Mouse (Mus musculus): ENCODE results near the gene Rtca. TPM values are rescaled to one million over a fixed set of nuclear protein-coding genes. Genes with fewer than 3 reads are reported as not detected.

Rtca gene
- total and polyA plus RNA-seq, 3 experiments = 31.6 to 40.3 (median 36.8) TPM

DNA sequence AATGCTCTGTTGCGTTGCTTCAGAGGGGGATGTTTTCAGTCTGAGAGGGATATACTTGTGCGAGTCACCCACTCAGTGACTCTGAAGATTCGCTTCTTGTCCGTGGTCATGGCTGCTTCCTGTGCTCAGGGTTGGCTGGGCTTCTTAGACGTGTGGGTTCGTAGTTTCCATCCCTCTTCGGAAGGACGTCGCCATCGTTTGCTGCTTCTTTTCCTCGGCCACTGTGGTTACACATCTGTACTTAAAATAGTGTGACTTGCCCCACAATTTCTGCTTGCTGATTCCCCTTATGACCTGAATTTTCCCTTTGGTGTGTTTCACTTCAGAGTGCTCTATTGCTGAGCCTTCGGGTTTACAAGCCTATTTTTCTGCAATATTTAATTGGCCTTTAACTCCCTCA, 42.3 kb downstream of the Rtca start:
- ATAC-seq (ENCODE audit: extremely low read depth, insufficient number of reproducible peaks, low FRiP score, poor library complexity, severe bottlenecking) = no peak
- DNase-seq (ENCODE audit: low spot score) = no peak
- H3K4me3 ChIP-seq (ENCODE audit: low read depth, low read length) = no peak overlapping the region

DNA sequence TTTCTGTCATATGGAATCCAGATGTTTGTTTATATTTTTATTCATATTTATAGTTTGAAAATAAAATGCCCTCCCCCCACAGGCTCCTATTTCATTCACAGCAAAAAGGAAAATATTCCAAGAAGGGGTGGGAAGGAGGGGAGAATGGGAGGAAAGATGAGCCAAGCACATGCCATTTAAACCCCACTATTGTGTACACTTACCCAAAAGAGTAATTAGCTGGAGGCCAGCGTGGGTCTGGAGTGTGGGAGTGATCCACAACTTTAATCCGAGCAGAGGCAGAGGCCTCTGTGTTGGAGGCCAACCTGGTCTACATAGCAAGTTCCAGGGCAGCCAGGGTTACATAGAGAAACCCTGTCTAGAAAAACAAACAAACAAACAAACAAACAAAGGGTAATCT, 43.7 kb downstream of the Rtca start:
- no peaks in the 10 kb centered on the region for H3K36me3 ChIP-seq (replicated peaks)
- H3K4me3 ChIP-seq (ENCODE audit: low read depth, low read length) = no peak overlapping the region
- DNase-seq (ENCODE audit: low spot score) = no peak
- TF ChIP-seq CTCF (IDR thresholded peaks at IDR 0.05; ENCODE audit: low read depth, low read length) (no peak), GATA2 (IDR thresholded peaks at IDR 0.05; ENCODE audit: borderline replicate concordance, low read depth, low read length) (no peak), TAL1 (conservative IDR thresholded peaks at IDR 0.05; ENCODE audit: low read depth, low read length) (no peak), GATA1 (IDR thresholded peaks at IDR 0.05; ENCODE audit: borderline replicate concordance, low read length) (no peak), POLR2AphosphoS5 (IDR thresholded peaks at IDR 0.05; ENCODE audit: insufficient replicate concordance, low read depth, low read length) (no peak)
- no peak for ATAC-seq (ENCODE audit: extremely low read depth, insufficient number of reproducible peaks, low FRiP score, poor library complexity, severe bottlenecking)
- H3K9me3 ChIP-seq (replicated peaks) = no peaks in the 10 kb centered on the region
- H3K4me1 ChIP-seq (ENCODE audit: insufficient read depth, low read depth, low read length) = no peaks in the 10 kb centered on the region; the same call in 1 of the 2 replicates
- H3K27me3 ChIP-seq (ENCODE audit: insufficient read depth, low read length) = peaks cover 42% of the 10 kb centered on the region

More for the DNA sequence above, 42.3 kb downstream of the Rtca start:
- H3K27me3 ChIP-seq (ENCODE audit: insufficient read depth, low read length) = peaks cover 42% of the 10 kb centered on the region
- no peaks in the 10 kb centered on the region; the same call in 1 of the 2 replicates for H3K4me1 ChIP-seq (ENCODE audit: insufficient read depth, low read depth, low read length)
- no peaks in the 10 kb centered on the region for H3K9me3 ChIP-seq (replicated peaks)
- TF ChIP-seq POLR2AphosphoS5 (IDR thresholded peaks at IDR 0.05; ENCODE audit: insufficient replicate concordance, low read depth, low read length) = no peak
- TF ChIP-seq GATA2 (IDR thresholded peaks at IDR 0.05; ENCODE audit: borderline replicate concordance, low read depth, low read length) = no peak
- no peak for TF ChIP-seq CTCF (IDR thresholded peaks at IDR 0.05; ENCODE audit: low read depth, low read length)
- TF ChIP-seq GATA1 (IDR thresholded peaks at IDR 0.05; ENCODE audit: borderline replicate concordance, low read length) = no peak
- TF ChIP-seq TAL1 (conservative IDR thresholded peaks at IDR 0.05; ENCODE audit: low read depth, low read length) = no peak
- no peaks in the 10 kb centered on the region for H3K36me3 ChIP-seq (replicated peaks)

DNA sequence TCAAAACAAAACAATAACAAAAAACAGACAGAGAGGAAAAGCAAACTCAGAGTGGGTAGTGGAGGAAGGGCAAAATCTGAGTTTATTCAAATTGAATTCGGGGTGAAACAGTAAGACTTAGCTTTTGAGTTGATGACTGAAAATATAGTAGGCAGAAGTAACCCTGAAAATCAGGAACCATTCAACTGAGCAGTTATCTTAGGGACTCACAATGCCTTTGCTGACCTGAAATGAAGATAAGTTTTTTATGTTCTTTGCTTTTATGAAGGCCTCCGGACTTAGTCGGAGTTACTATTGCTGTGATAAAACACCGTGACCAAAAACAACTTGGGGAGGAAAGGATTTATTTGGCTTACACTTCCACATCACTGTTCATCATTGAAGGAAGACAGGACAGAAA, 47.0 kb downstream of the Rtca start:
- no peak for ATAC-seq (ENCODE audit: extremely low read depth, insufficient number of reproducible peaks, low FRiP score, poor library complexity, severe bottlenecking)
- H3K27me3 ChIP-seq (ENCODE audit: insufficient read depth, low read length) = peaks cover 28% of the 10 kb centered on the region
- no peak for TF ChIP-seq CTCF (IDR thresholded peaks at IDR 0.05; ENCODE audit: low read depth, low read length)
- no peak for TF ChIP-seq GATA2 (IDR thresholded peaks at IDR 0.05; ENCODE audit: borderline replicate concordance, low read depth, low read length)
- TF ChIP-seq TAL1 (conservative IDR thresholded peaks at IDR 0.05; ENCODE audit: low read depth, low read length) = no peak
- TF ChIP-seq POLR2AphosphoS5 (IDR thresholded peaks at IDR 0.05; ENCODE audit: insufficient replicate concordance, low read depth, low read length) = no peak
- TF ChIP-seq GATA1 (IDR thresholded peaks at IDR 0.05; ENCODE audit: borderline replicate concordance, low read length) = no peak
- H3K4me3 ChIP-seq (ENCODE audit: low read depth, low read length) = no peak overlapping the region
- no peaks in the 10 kb centered on the region for H3K9me3 ChIP-seq (replicated peaks)
- H3K4me1 ChIP-seq (ENCODE audit: insufficient read depth, low read depth, low read length) = no peaks in the 10 kb centered on the region
- no peaks in the 10 kb centered on the region for H3K36me3 ChIP-seq (replicated peaks)
- no peak for DNase-seq (ENCODE audit: low spot score)

DNA sequence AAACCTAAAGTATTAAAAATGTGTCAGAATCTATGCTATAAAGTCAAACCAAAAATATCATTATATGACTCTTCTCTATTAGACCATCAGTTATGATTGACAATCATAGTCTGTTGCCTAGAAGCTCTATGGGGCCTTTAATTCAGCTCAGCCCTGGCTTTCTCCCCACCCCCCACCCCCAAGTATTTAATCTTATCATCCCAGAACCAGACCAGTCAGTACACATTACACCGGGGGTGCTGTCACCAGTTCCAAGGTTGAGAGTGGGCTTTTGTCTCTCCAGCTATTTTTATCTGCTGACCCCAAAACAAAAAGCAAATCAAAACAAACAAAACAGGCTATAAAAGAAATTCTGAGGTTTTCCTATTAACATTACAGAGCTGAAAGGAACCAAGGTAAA, 53.5 kb downstream of the Rtca start:
- TF ChIP-seq GATA1 (IDR thresholded peaks at IDR 0.05; ENCODE audit: borderline replicate concordance, low read length) (no peak), GATA2 (IDR thresholded peaks at IDR 0.05; ENCODE audit: borderline replicate concordance, low read depth, low read length) (no peak), CTCF (IDR thresholded peaks at IDR 0.05; ENCODE audit: low read depth, low read length) (no peak), POLR2AphosphoS5 (IDR thresholded peaks at IDR 0.05; ENCODE audit: insufficient replicate concordance, low read depth, low read length) (no peak), TAL1 (conservative IDR thresholded peaks at IDR 0.05; ENCODE audit: low read depth, low read length) (no peak)
- Histone ChIP-seq H3K9me3 (replicated peaks) (no peaks in the 10 kb centered on the region), H3K27me3 (ENCODE audit: insufficient read depth, low read length) (peaks cover 15% of the 10 kb centered on the region), H3K36me3 (replicated peaks) (no peaks in the 10 kb centered on the region), H3K4me3 (ENCODE audit: low read depth, low read length) (no peak overlapping the region), H3K4me1 (ENCODE audit: insufficient read depth, low read depth, low read length) (no peaks in the 10 kb centered on the region)
- ATAC-seq (ENCODE audit: extremely low read depth, insufficient number of reproducible peaks, low FRiP score, poor library complexity, severe bottlenecking) (no peak), DNase-seq (ENCODE audit: low spot score) (no peak)

DNA sequence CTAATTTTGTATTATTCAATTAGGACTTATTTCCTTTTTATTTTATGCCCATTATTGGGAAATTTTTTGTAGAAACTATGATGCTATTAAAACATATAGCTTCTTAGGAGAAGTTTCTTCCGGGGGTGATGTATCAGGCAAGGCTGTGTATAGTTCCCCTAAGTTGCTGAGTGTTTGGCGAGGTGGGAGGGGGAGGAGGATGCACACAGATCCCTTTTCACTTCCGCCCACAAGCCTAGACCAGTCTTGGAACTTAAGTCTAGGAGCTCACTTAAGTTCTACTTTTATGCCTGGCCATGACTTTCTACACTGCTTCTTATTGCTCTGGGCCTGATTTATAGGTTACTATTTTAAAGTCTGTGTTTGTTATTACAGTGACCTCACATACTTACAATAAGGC, 57.3 kb downstream of the Rtca start:
- no peak for DNase-seq (ENCODE audit: low spot score)
- ATAC-seq (ENCODE audit: extremely low read depth, insufficient number of reproducible peaks, low FRiP score, poor library complexity, severe bottlenecking) = no peak
- TF ChIP-seq GATA2 (IDR thresholded peaks at IDR 0.05; ENCODE audit: borderline replicate concordance, low read depth, low read length) = no peak
- no peak for TF ChIP-seq GATA1 (IDR thresholded peaks at IDR 0.05; ENCODE audit: borderline replicate concordance, low read length)
- no peak for TF ChIP-seq CTCF (IDR thresholded peaks at IDR 0.05; ENCODE audit: low read depth, low read length)
- TF ChIP-seq TAL1 (conservative IDR thresholded peaks at IDR 0.05; ENCODE audit: low read depth, low read length) = no peak
- no peak for TF ChIP-seq POLR2AphosphoS5 (IDR thresholded peaks at IDR 0.05; ENCODE audit: insufficient replicate concordance, low read depth, low read length)
- Histone ChIP-seq H3K27me3 (ENCODE audit: insufficient read depth, low read length) (peaks cover 32% of the 10 kb centered on the region), H3K9me3 (replicated peaks) (no peaks in the 10 kb centered on the region), H3K4me1 (ENCODE audit: insufficient read depth, low read depth, low read length) (no peaks in the 10 kb centered on the region), H3K4me3 (ENCODE audit: low read depth, low read length) (no peak overlapping the region), H3K36me3 (replicated peaks) (no peaks in the 10 kb centered on the region)

DNA sequence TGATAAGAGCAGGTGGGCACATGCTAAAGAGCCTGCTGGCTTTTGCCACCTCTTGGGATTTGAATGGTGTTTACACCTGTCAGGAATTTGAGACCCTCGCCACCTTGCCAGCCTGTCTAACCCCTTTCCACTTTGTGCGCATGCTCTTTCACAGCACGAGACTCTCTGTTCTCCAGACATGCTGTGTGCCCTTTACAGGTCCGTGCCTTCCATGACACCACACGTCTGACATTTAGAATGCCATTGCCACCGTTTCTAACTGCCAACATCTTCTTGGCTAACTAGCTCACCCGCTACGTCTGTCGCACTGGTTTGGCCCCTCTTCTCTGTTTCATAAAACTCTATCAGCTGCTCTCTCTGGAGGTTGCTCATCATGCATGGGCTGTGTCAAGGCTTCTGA, 63.7 kb downstream of the Rtca start:
- Histone ChIP-seq H3K4me3 (ENCODE audit: low read depth, low read length) (no peak overlapping the region), H3K36me3 (replicated peaks) (no peaks in the 10 kb centered on the region), H3K4me1 (ENCODE audit: insufficient read depth, low read depth, low read length) (no peaks in the 10 kb centered on the region), H3K9me3 (replicated peaks) (no peaks in the 10 kb centered on the region), H3K27me3 (ENCODE audit: insufficient read depth, low read length) (peaks cover 57% of the 10 kb centered on the region)
- TF ChIP-seq CTCF (IDR thresholded peaks at IDR 0.05; ENCODE audit: low read depth, low read length) = no peak
- TF ChIP-seq POLR2AphosphoS5 (IDR thresholded peaks at IDR 0.05; ENCODE audit: insufficient replicate concordance, low read depth, low read length) = no peak
- TF ChIP-seq GATA1 (IDR thresholded peaks at IDR 0.05; ENCODE audit: borderline replicate concordance, low read length) = no peak
- TF ChIP-seq TAL1 (conservative IDR thresholded peaks at IDR 0.05; ENCODE audit: low read depth, low read length) = no peak
- no peak for TF ChIP-seq GATA2 (IDR thresholded peaks at IDR 0.05; ENCODE audit: borderline replicate concordance, low read depth, low read length)
- no peak for DNase-seq (ENCODE audit: low spot score)
- ATAC-seq (ENCODE audit: extremely low read depth, insufficient number of reproducible peaks, low FRiP score, poor library complexity, severe bottlenecking) = no peak

Measured in G1E (cell line).